Mouse (Mus musculus) v-Abl transformed pro-B cells (cell line): ENCODE measurements around the gene Rag1.

Experiments used
- in situ Hi-C, 2 experiments: fragments of 400-800 bp; cut with MboI; formaldehyde crosslinking; loops; one replicate each; pipeline ENCODE4 v1.15.1; 2025; ENCODE audit not compliant: unreplicated experiment in 2 of 2

Rag1 gene

GRCm38 (mm10) chr2:101649114-101649671, at the start of gene Rag1, which contains the start of gene B230118H07Rik:
Gene Rag1 (minus strand): TSS chr2:101649501.
Gene B230118H07Rik (minus strand): TSS chr2:101649532.
- in situ Hi-C loops: loop anchor here in 1 of 2 experiments (5.0 kb wide), 1 partner anchor 47 kb away; no protein-coding TSS in a partner anchor

DNA sequence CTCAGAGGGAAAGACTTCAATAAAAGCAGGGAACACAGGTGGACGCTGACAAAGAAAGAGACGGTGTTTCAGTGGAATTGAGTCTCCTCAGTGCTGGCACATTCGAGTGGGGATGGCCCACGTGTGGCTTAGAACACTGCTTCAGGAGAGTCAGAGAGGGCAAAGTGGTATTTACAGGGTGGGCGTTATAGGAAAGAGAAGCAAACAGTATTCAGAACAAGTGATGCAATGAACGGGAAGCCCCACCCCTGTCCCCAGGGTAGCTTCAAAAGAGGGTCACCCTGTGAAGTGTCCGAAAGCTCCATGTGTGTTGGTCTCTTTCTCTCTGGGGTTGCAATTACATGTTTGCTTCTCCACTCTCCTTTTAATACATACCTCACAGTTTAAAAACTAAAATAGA, 46.3 kb upstream of the Rag1 start:
- in situ Hi-C loops: loop anchor here (10.0 to 25.0 kb wide), 6 partner anchors 129 to 1642 kb away; partner anchors contain the start of genes Fjx1 (in 2 of the 2), Apip (in 1 of the 2) and Pdhx (in 1 of the 2)

GRCm38 (mm10) chr2:101693577-101694215, 44.4 kb upstream of the Rag1 start:
- in situ Hi-C loops: loop anchor here (10.0 to 25.0 kb wide), 6 partner anchors 131 to 1644 kb away; partner anchors contain the start of genes Fjx1 (in 2 of the 2), Apip (in 1 of the 2) and Pdhx (in 1 of the 2)

DNA sequence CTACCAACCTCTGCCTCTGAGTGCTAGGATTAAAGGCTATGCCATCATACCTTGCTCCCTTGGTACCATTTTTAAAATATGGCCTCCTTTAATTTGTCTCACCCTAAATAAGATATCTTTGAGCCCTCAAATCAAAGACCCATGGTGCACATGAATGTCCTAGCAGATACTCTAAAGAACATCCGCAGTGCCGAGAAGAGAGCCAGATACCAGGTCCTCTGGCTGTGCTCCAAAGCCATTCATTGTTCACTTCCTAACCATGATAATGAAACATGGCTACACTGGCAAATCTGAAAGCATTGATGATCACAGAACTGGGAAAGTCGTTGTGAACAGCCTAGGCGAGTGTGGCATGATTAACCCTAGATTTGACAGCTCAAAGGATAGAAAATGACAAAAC, 43.7 kb upstream of the Rag1 start:
- in situ Hi-C loops: loop anchor here (10.0 to 25.0 kb wide), 6 partner anchors 132 to 1644 kb away; partner anchors contain the start of genes Fjx1 (in 2 of the 2), Apip (in 1 of the 2) and Pdhx (in 1 of the 2)

DNA sequence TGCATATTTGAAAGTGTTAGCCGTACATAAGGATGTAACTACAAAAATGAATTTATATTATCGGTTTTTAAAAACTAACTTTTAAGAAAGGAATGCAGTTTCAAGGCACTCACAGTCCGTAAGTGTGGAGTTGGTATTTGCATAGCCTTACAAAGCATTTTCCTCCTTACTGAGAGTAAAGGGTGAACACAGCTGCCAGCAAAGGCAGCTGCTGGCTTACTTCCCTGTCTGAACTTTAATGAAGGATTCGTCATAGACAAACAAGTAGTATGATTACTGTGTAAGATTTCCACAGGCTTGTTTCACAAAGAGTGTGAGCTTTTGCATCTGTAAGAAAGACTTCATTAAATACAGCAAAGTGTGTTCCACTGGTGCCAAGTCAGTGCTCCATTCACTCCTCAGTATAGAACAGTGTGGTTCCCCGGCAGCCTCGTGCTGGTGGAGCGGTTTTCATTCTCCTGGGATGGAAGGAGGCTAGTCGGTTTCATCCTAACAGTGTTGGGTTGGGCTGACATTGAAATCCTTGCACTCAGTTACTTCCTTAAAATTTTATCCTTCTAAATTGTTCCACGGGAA, 41.0 kb upstream of the Rag1 start:
- in situ Hi-C loops: loop anchor here (10.0 to 25.0 kb wide), 6 partner anchors 134 to 1647 kb away; partner anchors contain the start of genes Fjx1 (in 2 of the 2), Apip (in 1 of the 2) and Pdhx (in 1 of the 2)

GRCm38 (mm10) chr2:101688011-101688410, 38.7 kb upstream of the Rag1 start:
- in situ Hi-C loops: loop anchor here in 1 of 2 experiments (10.0 to 25.0 kb wide), 2 partner anchors 1387 to 1649 kb away; partner anchors contain the start of genes Apip and Pdhx

DNA sequence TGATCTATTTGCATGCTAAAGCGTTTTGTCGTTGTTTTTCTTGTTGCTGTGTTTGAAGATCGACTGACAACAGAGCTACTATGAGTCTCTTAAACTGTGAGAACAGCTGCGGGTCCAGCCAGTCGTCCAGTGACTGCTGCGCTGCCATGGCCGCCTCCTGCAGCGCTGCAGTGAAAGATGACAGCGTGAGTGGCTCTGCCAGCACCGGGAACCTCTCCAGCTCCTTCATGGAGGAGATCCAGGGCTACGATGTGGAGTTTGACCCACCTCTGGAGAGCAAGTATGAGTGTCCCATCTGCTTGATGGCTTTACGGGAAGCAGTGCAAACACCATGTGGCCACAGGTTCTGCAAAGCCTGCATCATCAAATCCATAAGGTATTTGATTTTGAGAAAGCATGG, 35.1 kb upstream of the Rag1 start:
- in situ Hi-C loops: loop anchor here in 1 of 2 experiments (10.0 to 25.0 kb wide), 2 partner anchors 1390 to 1653 kb away; partner anchors contain the start of genes Apip and Pdhx

- in situ Hi-C loops: loop anchor here in 1 of 2 experiments (10.0 to 25.0 kb wide), 2 partner anchors 356 to 1658 kb away; no protein-coding TSS in a partner anchor
These were observed 30.0 kb upstream of the Rag1 start for GRCm38 (mm10) chr2:101679164-101679784.

- in situ Hi-C loops: loop anchor here in 1 of 2 experiments (10.0 to 25.0 kb wide), 2 partner anchors 356 to 1659 kb away; no protein-coding TSS in a partner anchor
These were observed 29.1 kb upstream of the Rag1 start, which contains the start of gene Traf6 for GRCm38 (mm10) chr2:101678236-101679021. Gene Traf6 (plus strand): TSS chr2:101678429.

DNA sequence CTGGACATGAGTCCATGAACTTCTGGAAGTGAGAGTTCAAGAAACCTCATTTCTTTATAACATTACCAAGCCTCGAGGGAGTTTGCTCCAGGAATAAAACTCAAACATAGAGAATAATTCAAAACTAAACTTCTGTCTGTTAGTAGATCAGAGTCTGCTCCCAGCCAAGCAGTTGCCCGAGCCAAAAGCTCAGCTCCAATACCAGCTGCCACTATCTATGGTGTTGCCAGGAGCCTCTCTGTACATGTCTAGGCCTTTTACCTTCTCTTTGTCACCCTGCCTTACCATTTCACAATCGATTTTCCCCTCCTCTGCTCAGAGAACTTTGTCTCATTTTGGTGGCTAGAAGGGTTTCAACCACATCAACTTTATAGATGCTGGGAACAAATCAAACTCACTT, 24.2 kb upstream of the Rag1 start:
- in situ Hi-C loops: loop anchor here in 1 of 2 experiments (10.0 kb wide), 1 partner anchor 361 kb away; no protein-coding TSS in a partner anchor

DNA sequence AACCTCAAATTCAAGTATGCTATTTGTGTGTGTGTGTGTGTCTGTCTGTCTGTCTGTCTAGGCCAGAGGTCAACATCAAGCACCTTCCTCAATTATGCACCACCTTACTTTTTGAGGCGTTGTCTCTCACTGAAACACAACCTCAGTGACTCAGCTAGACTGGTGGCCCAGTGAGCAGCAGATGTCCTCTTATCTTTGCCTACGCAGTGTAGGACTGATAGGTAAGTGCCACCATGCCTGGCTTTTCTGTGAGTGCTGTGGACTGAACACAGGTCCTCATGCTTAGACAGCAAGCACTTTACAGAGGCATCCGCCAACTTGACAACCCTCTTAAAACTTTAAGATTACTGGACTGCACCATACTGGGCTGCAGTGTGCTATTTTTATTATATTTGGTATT, 19.4 kb upstream of the Rag1 start:
- in situ Hi-C loops: loop anchor here (5.0 to 10.0 kb wide), 4 partner anchors 369 to 1406 kb away; partner anchors contain the start of genes Fjx1 (in 2 of the 2), Apip (in 1 of the 2) and Pdhx (in 1 of the 2)

DNA sequence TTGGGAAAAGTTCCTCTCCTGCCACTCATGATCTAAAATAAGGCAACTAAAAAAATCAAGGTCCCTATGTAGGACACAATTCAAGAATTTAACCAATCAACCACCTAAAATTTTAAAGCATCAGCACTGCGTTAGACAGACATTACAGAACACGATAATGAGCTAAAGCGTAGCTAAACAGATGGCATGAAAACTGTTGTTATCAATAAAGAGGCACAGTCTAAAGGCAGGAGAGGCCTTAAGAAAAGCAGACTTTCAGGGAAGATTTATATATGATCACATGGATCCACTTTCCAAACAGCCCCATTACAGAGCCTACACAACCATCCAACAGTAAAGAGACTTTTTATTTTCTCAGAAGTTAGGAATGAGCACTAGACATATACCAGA, 16.4 kb upstream of the Rag1 start:
- in situ Hi-C loops: loop anchor here (5.0 to 10.0 kb wide), 4 partner anchors 372 to 1409 kb away; partner anchors contain the start of genes Fjx1 (in 2 of the 2), Apip (in 1 of the 2) and Pdhx (in 1 of the 2)

DNA sequence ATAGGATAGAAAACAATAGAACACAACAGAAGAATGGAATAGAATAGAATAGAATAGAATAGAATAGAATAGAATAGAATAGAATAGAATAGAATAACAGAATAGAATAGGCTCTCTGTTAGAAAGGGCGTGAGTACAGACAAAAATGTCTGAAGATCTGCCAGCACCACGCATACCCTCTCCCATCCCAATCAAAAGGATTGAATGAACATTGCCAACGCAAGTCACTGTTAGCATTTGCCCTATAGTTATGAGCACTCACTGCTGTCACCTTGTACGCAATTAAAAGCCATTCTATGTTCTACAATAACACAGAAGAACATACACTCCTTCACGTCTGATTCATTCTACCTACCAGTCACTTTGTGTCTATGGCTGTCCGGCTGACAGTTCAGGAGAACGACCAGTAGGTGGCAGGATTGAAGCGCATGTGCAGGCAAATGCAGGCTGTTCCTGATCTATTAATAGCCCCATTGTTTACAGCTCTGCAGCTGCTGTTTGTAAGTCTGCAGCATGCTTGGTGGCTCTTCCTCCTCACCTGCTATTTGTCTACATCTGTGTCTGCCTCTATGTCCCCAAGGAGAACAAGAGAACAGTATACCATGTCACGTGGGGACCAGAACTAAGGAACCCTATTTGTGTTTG, 15.9 kb upstream of the Rag1 start:
- in situ Hi-C loops: loop anchor here (5.0 to 10.0 kb wide), 4 partner anchors 372 to 1410 kb away; partner anchors contain the start of genes Fjx1 (in 2 of the 2), Apip (in 1 of the 2) and Pdhx (in 1 of the 2)

DNA sequence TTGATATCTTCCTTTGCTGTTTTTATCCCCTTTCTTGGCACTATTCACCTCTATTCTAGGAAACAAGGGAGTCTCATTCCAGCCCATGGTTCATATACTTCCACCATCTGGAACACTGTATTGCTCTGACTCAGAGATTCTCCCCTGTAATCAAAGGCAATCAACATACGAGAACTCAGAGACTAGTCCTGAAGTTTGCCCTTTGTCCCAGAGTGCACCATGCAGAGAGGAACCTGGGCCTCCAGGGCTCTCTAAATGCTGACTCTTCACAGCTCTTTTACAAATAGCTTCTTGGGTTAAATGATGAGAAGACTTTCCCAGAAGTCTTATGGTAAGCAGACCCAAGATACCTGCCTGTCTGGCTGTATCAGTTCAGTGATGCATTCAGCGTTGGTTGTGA, 11.2 kb upstream of the Rag1 start:
- in situ Hi-C loops: loop anchor here (5.0 to 10.0 kb wide), 3 partner anchors 794 to 1687 kb away; partner anchors contain the start of genes Apip (in 1 of the 2), Fjx1 (in 1 of the 2) and Pdhx (in 1 of the 2)

DNA sequence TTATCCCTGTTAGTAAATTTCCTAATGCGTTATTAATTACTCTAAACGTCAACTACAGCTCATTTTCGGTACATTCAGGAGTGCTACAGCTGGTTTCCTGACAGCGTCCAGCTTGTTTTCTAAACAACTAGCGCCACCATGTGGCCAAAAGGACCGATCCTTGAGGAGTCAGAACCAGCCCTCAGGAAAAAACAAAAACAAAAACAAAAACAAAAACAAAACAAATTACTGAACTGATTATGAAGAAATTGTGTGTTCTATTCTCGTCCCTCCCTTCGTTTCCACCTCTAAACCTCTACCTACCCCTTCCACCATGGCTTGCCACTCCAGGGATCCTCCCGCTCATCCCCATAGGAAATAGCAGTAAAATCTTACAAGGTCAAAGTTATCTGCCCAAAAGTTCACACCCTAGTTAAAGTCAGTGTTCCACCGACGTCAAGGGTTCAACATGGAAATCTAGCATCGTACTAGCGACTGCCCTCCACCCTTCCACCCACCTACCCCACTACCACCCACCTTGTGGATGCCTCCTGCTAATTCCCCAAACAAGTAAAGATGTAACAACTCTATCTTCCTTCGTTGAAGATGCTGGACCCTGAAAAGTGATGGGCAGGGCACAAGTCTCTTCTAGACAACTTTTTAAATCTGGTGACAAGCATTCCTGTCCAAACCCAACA, 3.8 kb upstream of the Rag1 start:
- in situ Hi-C loops: loop anchor here in 1 of 2 experiments (5.0 kb wide), 2 partner anchors 56 to 181 kb away; no protein-coding TSS in a partner anchor

- in situ Hi-C loops: loop anchor here in 1 of 2 experiments (5.0 kb wide), 2 partner anchors 55 to 180 kb away; no protein-coding TSS in a partner anchor
These were observed 3.1 kb upstream of the Rag1 start for GRCm38 (mm10) chr2:101652204-101652920.

- in situ Hi-C loops: loop anchor here in 1 of 2 experiments (5.0 kb wide), 2 partner anchors 53 to 178 kb away; no protein-coding TSS in a partner anchor
These were observed 1.1 kb upstream of the Rag1 start for GRCm38 (mm10) chr2:101650446-101650845.
